Mouse (Mus musculus) large intestine, adult 2 months (tissue): ENCODE measurements around the gene Pradc1. TPM values are rescaled to one million over a fixed set of nuclear protein-coding genes. Genes with fewer than 3 reads are reported as not detected.

Source experiments
- DNase-seq: peaks from one replicate; pipeline ENCODE4 v3.0.0-alpha.2; 2012; ENCODE audit warnings: low read depth, low spot score
- WGBS: fragments of 180-500 bp; shearing (Covaris S2); methylation state at CpG from one replicate; pipeline ENCODE4 v1.1.7; 2018; 5-methylcytosine and 5-hydroxymethylcytosine counted together
- polyA plus RNA-seq: library from polyadenylated mRNA; depleted of rRNA; stranded (reverse); fragments of >200 nt; gene quantifications from 2 replicates; pipeline ENCODE4 v1.2.3, GENCODE M21; 2012; rRNA removed

Gene Pradc1
- polyA plus RNA-seq, 1 experiment: 25.5 TPM

- no peak for DNase-seq
- 10% methylated on average over 31 of the region's 31 CpGs for WGBS
These were observed 42.8 kb downstream of the Pradc1 start for GRCm38 (mm10) chr6:85409003-85409402.

GRCm38 (mm10) chr6:85403039-85403438, 48.7 kb downstream of the Pradc1 start:
- no peak for DNase-seq
- WGBS: 74% methylated on average over 10 of the region's 10 CpGs

- WGBS: 34% methylated on average over 2 of the region's 2 CpGs
- DNase-seq: no peak
These were observed 49.2 kb downstream of the Pradc1 start for GRCm38 (mm10) chr6:85402613-85403012.

- WGBS: 34% methylated on average over 5 of the region's 5 CpGs
- no peak for DNase-seq
These were observed 52.1 kb downstream of the Pradc1 start for GRCm38 (mm10) chr6:85399715-85400114.

GRCm38 (mm10) chr6:85397165-85397564, 54.6 kb downstream of the Pradc1 start:
- DNase-seq: no peak
- WGBS: 15% methylated on average over 1 of the region's 1 CpGs

Other genes with a start within 250 kb of the Pradc1 start
- gene Sfxn5, start 118.5 kb downstream of the Pradc1 start, polyA plus RNA-seq: 1.2 and 1.3 TPM in 2 replicates
- gene Rab11fip5, start 77.3 kb downstream of the Pradc1 start, polyA plus RNA-seq: 3.3 and 4.0 TPM in 2 replicates
- not detected in 2 replicates for gene Noto, start 28.1 kb downstream of the Pradc1 start, polyA plus RNA-seq
- 18.1 and 21.2 TPM in 2 replicates for gene Smyd5, start 20.0 kb downstream of the Pradc1 start, polyA plus RNA-seq
- 117 and 123 TPM in 2 replicates for gene Cct7, start 456 bp downstream of the Pradc1 start, polyA plus RNA-seq
- gene Fbxo41, start 51.0 kb upstream of the Pradc1 start, polyA plus RNA-seq: 0.14 and 0.20 TPM in 2 replicates
- 0.04 TPM in 1 of 2 replicates, not detected in the other for gene Egr4, start 61.6 kb upstream of the Pradc1 start, polyA plus RNA-seq
- gene Alms1, start 135.6 kb upstream of the Pradc1 start, polyA plus RNA-seq: 0.43 and 0.69 TPM in 2 replicates